Mouse (Mus musculus) B cell, adult (primary cell): ENCODE measurements around the gene Lrrc10b. TPM values are rescaled to one million over a fixed set of nuclear protein-coding genes. Genes with fewer than 3 reads are reported as not detected.

ENCODE experiments used
- total RNA-seq: library from RNA; stranded (reverse); gene quantifications from 4 replicates; pipeline ENCODE4 v1.2.4, GENCODE M21; 2023; ENCODE audit not compliant: inconsistent age

Gene Lrrc10b
- total RNA-seq, result 1.1 to 2.5 TPM (median 1.8 TPM) in 4 replicates

DNA sequence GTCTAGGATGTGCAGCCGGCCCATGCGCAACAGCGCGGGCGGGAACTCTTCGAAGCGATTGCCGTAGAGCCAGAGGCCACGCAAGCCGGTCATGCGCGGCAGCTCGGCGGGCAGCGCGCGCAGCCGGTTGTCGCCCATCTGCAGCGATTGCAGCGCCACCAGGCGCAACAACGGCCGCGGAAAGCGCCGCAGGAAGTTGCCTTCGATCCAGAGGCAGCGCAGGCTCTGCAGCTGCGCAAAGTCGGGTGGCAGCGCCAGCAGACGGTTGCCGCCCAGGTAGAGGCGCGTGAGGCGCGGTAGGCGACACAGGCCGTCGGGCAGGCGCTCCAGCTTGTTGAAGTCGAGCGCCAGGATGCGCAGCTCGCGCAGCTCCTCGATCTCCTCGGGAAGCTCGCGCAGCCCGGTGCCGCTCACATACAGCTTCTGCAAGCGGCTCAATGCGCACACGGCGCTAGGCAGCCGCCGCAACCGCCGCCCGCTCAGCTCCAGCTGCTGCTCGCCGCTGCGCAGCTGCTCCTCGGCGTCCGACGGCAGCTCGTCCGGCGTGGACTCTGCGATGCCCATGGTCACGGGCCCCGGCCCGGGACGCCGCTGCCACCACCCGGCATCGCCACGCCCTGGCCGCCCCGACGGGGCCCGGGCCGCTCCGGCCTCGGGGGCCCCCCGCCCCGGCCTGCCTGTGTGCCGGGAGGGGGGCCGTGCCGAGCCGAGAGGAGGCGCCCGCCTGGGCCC is at the start of gene Lrrc10b:
TSS of gene Lrrc10b (minus strand) at position 722 of the 732 bp plus-strand sequence.

DNA sequence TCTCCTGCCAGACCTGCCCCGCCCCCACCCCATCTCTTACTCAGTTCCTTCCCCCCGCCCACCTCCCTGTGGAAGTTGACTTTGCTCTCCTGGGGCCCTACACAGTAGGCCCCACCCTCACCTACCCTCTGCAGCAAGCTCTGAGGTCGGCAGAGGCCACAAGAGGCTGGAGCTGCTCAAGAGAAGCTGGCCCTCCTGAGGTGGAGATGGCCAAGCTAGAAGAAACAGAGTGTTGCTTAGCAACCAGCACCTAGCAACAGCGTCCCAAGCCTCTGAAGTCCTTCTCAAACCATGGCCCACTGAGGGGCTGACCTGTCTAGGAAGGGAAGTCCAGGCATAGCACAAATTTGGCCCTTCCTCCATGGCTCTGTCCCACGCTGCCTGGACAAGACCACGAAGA is 25.4 kb upstream of the Lrrc10b start, which contains the start of gene Ppp1r32:
TSS of gene Ppp1r32 (minus strand) at position 226 of the 400 bp plus-strand sequence.

Other genes with a start within 250 kb of the Lrrc10b start
- gene Myrf, start 216.7 kb downstream of the Lrrc10b start, total RNA-seq, result 0.13 to 0.18 TPM (median 0.16 TPM) in 3 of 4 replicates, not detected in the other
- gene Dagla, start 152.6 kb downstream of the Lrrc10b start, total RNA-seq, result 0.10 TPM in 1 of 4 replicates, not detected in the others
- not detected in 4 replicates for gene Syt7, start 68.4 kb downstream of the Lrrc10b start, total RNA-seq
- 4.1 to 7.8 TPM (median 5.2 TPM) in 4 replicates for gene Ppp1r32, start 25.5 kb upstream of the Lrrc10b start, total RNA-seq
- 168 to 172 TPM (median 169 TPM) in 4 replicates for gene Cpsf7, start 67.8 kb upstream of the Lrrc10b start, total RNA-seq
- gene Sdhaf2, start 68.7 kb upstream of the Lrrc10b start, total RNA-seq, result 65.2 to 74.0 TPM (median 71.5 TPM) in 4 replicates
- 8.9 to 11.3 TPM (median 11.0 TPM) in 4 replicates for gene Tmem216, start 98.8 kb upstream of the Lrrc10b start, total RNA-seq
- 216 to 232 TPM (median 223 TPM) in 4 replicates for gene Cyb561a3, start 119.7 kb upstream of the Lrrc10b start, total RNA-seq
- 6.8 to 9.3 TPM (median 8.1 TPM) in 4 replicates for gene Tmem138, start 119.9 kb upstream of the Lrrc10b start, total RNA-seq
- gene Ddb1, start 147.9 kb upstream of the Lrrc10b start, total RNA-seq, result 172 to 182 TPM (median 174 TPM) in 4 replicates
- gene Tkfc, start 148.2 kb upstream of the Lrrc10b start, total RNA-seq, result 4.1 to 5.5 TPM (median 4.8 TPM) in 4 replicates
- gene Vwce, start 176.7 kb upstream of the Lrrc10b start, total RNA-seq, result 0.75 to 2.0 TPM (median 1.2 TPM) in 4 replicates
- not detected in 4 replicates for gene Pga5, start 220.6 kb upstream of the Lrrc10b start, total RNA-seq
- gene Vps37c, start 231.3 kb upstream of the Lrrc10b start, total RNA-seq, result 20.2 to 24.6 TPM (median 21.2 TPM) in 4 replicates